Mouse (Mus musculus): ENCODE measurements around the gene Ptma. TPM values are rescaled to one million over a fixed set of nuclear protein-coding genes. Genes with fewer than 3 reads are reported as not detected.
"Not testable (repeated sequence)": the region's sequence is repeated elsewhere in the genome, so short reads cannot be mapped to it uniquely, and the experiment has no call there.

Ptma gene
- polyA plus RNA-seq, 1 experiment from 2014 or later, result 2,904 TPM

DNA sequence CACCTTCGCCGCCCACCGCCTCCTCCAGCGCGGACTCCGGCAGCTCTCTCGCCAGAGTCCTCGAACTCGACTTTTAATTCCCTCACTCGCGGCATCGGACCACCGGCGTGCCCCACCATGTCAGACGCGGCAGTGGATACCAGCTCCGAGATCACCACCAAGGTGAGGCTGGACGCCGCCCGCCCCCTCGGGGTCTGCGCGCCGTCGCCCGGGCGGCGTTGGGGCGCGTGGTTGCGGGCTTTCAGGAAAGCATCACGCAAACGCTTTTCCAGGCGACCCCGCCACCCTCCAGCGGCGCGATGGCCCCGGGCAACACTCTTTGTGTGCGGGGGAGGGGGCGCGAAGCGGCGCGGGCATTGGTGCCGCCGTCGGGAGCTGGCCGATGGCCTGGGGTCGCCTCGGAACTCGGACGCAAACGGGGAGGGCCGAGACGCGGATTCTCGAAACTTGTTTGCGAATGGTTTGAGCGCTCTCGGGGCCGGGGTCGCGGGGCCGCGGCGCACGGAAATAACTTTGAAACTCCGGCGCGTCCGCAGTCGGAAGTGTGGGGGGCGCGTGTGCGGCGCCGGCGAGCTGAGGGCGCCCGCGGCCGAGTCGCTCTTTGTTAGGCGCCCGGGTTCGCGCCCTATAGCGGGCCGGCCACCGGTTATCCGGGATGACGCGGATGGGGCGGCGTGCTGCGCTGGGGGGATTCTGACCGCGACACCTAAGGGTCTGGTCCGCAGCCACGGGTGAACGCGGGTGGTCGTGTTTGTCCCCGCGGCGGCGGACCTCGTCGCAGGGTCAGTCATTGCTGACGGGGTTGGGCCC lies 468 bp downstream of the Ptma start:
- Histone ChIP-seq H3K36me3 (peaks cover 37% of the 10 kb centered on the region), H3K4me1 (peaks cover 54% of the 10 kb centered on the region), H3K9me3 (replicated peaks) (no peaks in the 10 kb centered on the region), H3K27me3 (ENCODE audit: low read depth, poor library complexity, severe bottlenecking) (peaks cover 6% of the 10 kb centered on the region), H3K27ac (replicated peaks) (peak overlapping the region; percentile 100), H3K4me3 (peak overlapping the region; percentile 90)
- peak; percentile 55 for DNase-seq (ENCODE audit: low spot score)
- under 1% methylated on average over 111 of the region's 111 CpGs for WGBS

DNA sequence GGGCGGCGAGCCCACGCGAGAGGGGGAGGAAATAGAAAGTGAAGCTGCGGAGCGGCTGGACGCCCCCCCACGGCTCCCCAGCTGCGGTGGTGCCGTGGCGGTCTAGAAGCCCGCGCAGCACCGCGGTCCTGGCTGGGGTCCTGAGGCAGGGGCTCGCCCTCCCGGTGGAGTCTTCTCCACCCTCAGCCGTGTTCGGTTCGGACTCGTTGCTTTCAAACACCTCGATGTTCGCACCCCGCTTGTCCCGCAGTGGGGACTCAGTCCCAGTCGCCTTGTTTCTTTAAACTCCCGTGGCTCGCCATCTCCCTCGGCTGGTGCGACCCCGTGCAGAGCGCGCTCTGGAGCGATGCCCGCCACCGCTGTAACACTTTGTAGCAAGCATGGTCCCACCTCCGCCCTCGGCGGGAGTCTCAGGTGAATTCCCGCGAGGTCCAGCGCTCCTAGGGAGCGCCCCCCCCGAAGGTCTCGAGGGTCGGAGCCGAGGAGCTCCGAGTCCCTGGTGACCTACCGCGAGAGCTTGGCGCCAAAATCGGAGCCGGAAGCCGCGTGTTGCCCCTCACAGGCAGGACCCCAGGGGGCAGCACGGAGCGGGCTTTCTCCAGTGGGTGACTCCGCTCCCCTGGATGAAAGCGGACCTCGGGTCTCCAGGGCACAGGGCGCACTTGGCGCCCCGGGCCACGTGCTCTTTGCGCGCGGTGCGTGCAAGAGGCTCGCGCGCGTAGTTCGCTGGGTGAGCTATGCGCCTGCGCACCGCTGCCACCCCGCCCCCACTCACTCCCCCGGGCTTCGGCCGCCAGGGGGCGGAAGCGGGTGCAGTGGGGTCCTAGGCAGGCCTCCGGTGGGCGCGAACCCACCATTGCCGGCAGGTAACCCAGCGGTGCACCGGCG lies 1.3 kb downstream of the Ptma start:
- Histone ChIP-seq H3K27me3 (ENCODE audit: low read depth, poor library complexity, severe bottlenecking) (no peaks in the 10 kb centered on the region), H3K36me3 (peaks cover 37% of the 10 kb centered on the region), H3K4me3 (peak overlapping the region; percentile 90), H3K4me1 (peaks cover 55% of the 10 kb centered on the region), H3K9me3 (replicated peaks) (no peaks in the 10 kb centered on the region), H3K27ac (replicated peaks) (peak overlapping the region; percentile 100)
- WGBS, result under 1% methylated on average over 89 of the region's 89 CpGs
- peak; percentile 85 for DNase-seq (ENCODE audit: low spot score)

DNA sequence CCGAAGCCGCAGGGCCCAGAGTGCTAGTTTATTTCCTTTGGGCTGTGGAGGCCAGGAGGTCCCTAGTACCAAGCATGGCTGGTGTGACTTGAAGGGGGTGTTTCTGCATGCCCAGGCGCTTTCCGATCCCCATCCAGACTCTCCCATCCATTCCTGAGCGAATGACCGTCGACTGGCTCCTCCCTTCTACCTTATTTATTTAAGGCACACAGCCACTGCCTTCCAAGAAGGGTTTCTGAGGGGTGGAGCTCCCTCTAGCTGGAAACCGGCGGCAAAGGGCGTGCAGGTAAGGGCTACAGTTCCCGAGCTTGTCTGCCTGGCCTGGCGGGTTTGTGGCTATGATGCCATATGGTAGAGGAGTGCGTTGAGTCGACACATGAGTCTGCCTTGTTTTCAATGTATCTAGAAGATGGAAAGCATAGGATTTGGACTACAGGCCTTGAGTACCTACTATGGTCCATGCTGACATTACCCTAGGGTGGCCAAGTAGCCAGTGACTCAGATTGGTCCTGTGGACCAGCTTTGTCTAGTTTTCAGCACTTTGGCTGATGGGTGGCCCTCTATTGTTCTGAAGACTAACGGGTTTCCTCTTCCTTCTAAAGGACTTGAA lies 2.1 kb downstream of the Ptma start:
- peaks cover 55% of the 10 kb centered on the region for H3K4me1 ChIP-seq
- H3K27me3 ChIP-seq (ENCODE audit: low read depth, poor library complexity, severe bottlenecking), result no peaks in the 10 kb centered on the region
- no peak for DNase-seq (ENCODE audit: low spot score)
- peak overlapping the region; percentile 90 for H3K4me3 ChIP-seq
- peaks cover 45% of the 10 kb centered on the region for H3K36me3 ChIP-seq
- peak overlapping the region; percentile 100 for H3K27ac ChIP-seq (replicated peaks)
- WGBS, result under 1% methylated on average over 15 of the region's 15 CpGs
- no peaks in the 10 kb centered on the region for H3K9me3 ChIP-seq (replicated peaks)

DNA sequence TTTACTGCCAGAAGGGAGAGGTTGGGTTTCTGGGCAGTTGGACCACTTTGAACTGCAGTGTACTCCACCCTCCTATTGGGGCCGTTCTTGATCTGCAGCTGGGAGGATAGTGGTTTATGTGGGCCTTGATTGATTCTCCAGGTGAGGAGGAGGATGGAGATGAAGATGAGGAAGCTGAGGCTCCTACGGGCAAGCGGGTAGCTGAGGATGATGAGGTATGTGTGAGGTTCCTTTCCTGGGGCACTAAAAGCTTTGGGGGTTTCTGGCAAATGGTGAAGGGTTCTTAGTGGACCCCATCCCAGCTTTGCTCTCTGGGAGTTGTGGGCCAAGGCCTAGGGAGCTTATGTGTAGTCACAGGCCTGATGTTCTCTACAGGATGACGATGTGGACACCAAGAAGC lies 3.1 kb downstream of the Ptma start:
- DNase-seq (ENCODE audit: low spot score), result peak; percentile 15
- 58% methylated on average over 4 of the region's 4 CpGs for WGBS
- no peaks in the 10 kb centered on the region for H3K27me3 ChIP-seq (ENCODE audit: low read depth, poor library complexity, severe bottlenecking)
- H3K4me1 ChIP-seq, result peaks cover 46% of the 10 kb centered on the region
- H3K9me3 ChIP-seq (replicated peaks), result no peaks in the 10 kb centered on the region
- peaks cover 49% of the 10 kb centered on the region for H3K36me3 ChIP-seq
- peak overlapping the region; percentile 100; the same call in 1 of the 2 replicates for H3K27ac ChIP-seq (replicated peaks)
- H3K4me3 ChIP-seq, result peak overlapping the region; percentile 90

DNA sequence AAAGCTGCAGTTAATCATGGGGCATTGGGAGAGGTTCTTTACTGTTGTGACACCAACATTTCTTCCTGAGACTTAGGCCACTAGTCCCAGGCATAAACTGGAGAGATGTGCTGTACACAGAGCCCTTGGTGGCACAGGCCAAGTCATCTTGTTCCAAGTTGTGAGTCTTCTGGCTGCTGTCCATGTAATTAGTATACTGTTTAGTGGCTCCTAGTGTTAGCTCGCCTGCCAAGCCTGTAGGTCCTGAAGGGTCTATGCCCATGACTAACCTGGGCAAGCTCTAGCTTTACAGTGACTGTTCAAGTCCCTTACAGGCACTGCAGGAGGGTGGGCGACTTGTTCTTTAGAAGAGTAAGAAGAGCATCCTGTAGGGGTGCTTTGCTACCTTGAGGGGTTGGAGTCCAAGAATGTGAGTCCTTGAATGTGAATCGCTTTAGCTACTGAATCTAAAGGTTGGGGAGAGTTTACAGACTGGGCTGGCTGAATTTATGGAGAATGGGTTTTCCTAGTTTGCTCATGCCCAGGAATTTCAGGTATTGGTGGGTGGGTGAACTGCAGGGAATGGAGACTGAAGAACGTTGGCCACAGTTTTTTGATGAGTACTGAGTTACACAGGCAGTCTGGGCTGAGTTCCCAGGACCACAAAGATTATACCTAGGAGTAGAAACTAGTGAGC lies 4.5 kb downstream of the Ptma start:
- 18% methylated on average over 4 of the region's 4 CpGs for WGBS
- peak; percentile 45 for DNase-seq (ENCODE audit: low spot score)

DNA sequence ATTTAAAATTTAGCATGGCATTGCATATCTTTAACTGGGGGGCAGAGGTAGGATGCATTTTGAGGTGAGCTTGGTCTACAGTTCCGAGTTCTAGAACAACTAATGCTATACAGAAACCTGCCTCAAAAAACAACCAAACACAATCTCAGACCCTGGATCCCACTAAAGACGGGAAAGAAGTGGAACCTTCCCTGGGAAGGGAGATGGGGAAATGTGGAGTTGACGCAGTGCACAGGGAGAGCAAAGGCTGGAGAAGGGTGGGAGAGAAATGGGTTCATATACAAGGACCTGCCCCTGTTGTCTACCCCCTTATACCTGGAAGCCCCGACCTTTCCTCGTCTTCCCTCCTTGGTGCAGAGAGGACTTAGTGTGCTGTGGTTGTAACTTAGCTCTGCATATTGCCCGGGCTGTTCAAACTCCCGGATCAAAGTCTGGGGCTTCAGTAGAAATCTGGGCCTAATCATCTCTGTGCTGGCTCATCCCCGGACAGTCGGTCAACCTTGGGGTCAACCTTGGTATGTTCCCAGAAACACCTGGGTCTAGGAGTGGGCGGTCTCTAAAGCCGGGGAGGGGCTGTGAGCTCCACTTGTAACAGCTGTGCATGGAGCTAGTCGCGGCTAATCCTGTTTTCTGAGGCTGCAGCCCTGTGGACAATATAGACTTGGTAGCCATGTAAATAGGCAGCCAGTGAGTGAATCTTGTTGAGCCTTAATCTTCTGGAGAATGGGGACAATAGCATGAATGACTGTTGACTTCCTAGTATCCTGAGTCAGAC lies 5.2 kb downstream of the Ptma start:
- peak; percentile 78 for DNase-seq (ENCODE audit: low spot score)
- peaks cover 36% of the 10 kb centered on the region for H3K4me1 ChIP-seq
- no peaks in the 10 kb centered on the region for H3K9me3 ChIP-seq (replicated peaks)
- WGBS, result 5% methylated on average over 13 of the region's 13 CpGs
- peak overlapping the region; percentile 36 for H3K4me3 ChIP-seq
- H3K36me3 ChIP-seq, result peaks cover 52% of the 10 kb centered on the region
- no peaks in the 10 kb centered on the region for H3K27me3 ChIP-seq (ENCODE audit: low read depth, poor library complexity, severe bottlenecking)
- H3K27ac ChIP-seq (replicated peaks), result peak overlapping the region; percentile 61

More for the DNA sequence above, 4.5 kb downstream of the Ptma start:
- H3K4me3 ChIP-seq, result peak overlapping the region; percentile 36
- no peaks in the 10 kb centered on the region for H3K9me3 ChIP-seq (replicated peaks)
- H3K27ac ChIP-seq (replicated peaks), result 0 out of 2 replicates have a peak overlapping the region, but pooled peaks have one; percentile 61
- H3K36me3 ChIP-seq, result peaks cover 52% of the 10 kb centered on the region
- H3K4me1 ChIP-seq, result peaks cover 36% of the 10 kb centered on the region
- no peaks in the 10 kb centered on the region for H3K27me3 ChIP-seq (ENCODE audit: low read depth, poor library complexity, severe bottlenecking)

DNA sequence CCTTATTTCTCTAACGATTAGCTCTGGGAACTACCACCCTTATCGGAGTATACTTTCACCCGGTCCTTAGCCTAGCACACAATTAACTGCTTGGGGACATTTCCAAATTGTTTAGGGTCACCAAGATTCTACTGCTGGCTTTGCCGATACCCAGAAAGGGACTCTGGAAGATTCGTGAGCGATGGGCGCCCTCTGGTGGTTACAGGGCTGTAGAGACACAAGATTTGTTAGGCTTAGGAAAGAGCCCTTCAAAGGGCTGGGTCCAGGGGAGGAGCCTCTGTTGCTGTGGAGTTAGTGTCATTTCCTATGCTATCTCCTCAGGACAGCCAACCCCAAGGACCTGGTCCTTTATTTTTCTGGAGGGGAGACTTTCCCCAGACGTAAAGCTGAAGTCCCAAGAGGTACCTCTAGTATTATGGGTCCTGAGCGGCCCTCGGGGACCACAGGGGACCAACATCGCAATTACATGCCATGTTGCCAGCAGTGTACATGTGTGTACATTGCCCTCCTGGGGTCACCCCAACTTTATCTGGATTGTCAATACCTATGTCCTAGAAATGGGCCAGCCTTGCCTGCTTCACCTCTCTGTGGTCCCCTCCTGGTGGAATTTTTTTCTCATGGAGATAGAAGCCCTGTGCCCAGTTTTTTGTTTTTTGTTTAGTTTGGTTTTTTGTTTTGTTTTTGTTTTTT lies 6.0 kb downstream of the Ptma start:
- peak overlapping the region; percentile 61 for H3K27ac ChIP-seq (replicated peaks)
- WGBS, result 26% methylated on average over 11 of the region's 11 CpGs

DNA sequence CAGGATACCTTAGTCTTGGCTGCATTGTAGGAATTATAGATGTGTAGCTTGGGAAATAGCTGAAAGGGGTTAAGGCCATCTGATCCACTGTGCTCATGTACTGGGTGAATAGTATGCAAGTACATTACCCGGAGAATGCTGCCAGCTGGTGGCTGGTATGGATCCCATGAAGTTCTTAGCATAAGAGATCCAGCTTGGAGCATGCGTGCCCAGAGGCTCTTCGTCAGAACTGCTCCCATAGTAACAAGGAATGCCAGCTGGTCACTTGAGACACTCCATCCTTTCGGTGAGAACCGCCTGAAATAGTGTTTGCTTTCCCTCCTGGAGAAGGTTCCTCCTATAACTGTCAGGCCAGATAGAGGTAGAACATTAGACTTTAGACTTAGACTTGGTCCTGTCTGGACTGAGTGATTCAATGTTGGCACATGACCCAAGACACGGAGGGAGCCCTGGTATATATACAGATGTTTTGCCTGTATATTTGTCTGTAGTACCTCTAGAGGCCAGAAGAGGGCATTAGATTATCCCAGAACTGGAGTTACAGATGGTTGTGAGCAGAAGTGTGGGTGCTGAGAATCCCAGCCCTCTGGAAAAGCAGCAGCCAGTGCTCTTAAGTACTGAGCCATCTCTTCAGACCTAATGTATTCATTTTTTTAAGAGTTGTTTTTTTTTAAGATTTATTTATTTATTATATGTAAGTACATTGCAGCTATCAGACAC lies 7.0 kb downstream of the Ptma start:
- no peaks in the 10 kb centered on the region for H3K27me3 ChIP-seq (ENCODE audit: low read depth, poor library complexity, severe bottlenecking)
- WGBS, result 87% methylated on average over 6 of the region's 6 CpGs
- DNase-seq (ENCODE audit: low spot score), result no peak
- no peak overlapping the region for H3K4me3 ChIP-seq
- no peaks in the 10 kb centered on the region for H3K9me3 ChIP-seq (replicated peaks)
- H3K4me1 ChIP-seq, result peaks cover 36% of the 10 kb centered on the region
- no peak overlapping the region for H3K27ac ChIP-seq (replicated peaks)
- H3K36me3 ChIP-seq, result peaks cover 42% of the 10 kb centered on the region

More for the DNA sequence above, 6.0 kb downstream of the Ptma start:
- peaks cover 52% of the 10 kb centered on the region for H3K36me3 ChIP-seq
- H3K4me1 ChIP-seq, result peaks cover 36% of the 10 kb centered on the region
- peak overlapping the region; percentile 36; the same call in 1 of the 2 replicates for H3K4me3 ChIP-seq
- H3K9me3 ChIP-seq (replicated peaks), result no peaks in the 10 kb centered on the region
- DNase-seq (ENCODE audit: low spot score), result peak; percentile 92
- no peaks in the 10 kb centered on the region for H3K27me3 ChIP-seq (ENCODE audit: low read depth, poor library complexity, severe bottlenecking)

DNA sequence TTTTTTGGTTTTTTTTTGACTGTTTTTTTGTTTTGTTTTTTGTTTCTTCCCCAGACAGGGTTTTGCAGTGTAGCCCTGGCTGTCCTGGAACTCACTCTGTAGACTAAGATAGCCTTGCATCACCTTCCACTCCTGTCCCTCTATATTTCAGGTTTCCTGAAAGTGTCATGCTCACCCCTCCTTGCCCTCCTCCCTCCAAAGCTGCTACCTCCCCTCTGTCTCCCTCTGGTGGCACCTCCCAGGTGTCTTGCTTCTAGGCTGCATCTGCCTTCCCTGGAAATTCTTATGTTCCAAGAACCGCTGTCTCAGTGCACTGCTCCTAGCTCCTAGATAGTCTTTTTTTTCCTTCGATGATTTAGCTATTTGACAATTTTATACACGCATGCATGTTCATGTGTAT lies 11.9 kb downstream of the Ptma start:
- H3K4me3 ChIP-seq, result no peak overlapping the region
- H3K9me3 ChIP-seq (replicated peaks), result no peaks in the 10 kb centered on the region
- DNase-seq (ENCODE audit: low spot score), result no peak
- H3K27me3 ChIP-seq (ENCODE audit: low read depth, poor library complexity, severe bottlenecking), result no peaks in the 10 kb centered on the region
- no peak overlapping the region for H3K27ac ChIP-seq (replicated peaks)
- 60% methylated on average over 3 of the region's 3 CpGs for WGBS
- H3K36me3 ChIP-seq, result peaks cover 33% of the 10 kb centered on the region
- no peaks in the 10 kb centered on the region for H3K4me1 ChIP-seq

DNA sequence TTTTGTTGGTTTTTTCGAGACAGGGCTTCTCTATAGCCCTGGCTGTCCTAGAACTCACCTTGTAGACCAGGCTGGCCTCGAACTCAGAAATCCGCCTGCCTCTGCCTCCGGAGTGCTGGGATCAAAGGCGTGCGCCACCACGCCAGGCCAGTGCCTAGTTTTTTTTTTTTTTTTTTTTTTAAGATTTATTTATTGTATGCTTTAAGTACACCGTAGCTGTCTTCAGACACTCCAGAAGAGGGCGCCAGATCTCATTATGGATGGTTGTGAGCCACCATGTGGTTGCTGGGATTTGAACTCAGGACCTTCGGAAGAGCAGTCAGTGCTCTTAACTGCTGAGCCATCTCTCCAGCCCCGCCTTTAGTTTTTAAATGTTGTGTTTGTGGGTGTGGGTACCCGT lies 13.1 kb downstream of the Ptma start:
- not testable (repeated sequence) for H3K27me3 ChIP-seq (ENCODE audit: low read depth, poor library complexity, severe bottlenecking); H3K4me3 ChIP-seq; H3K9me3 ChIP-seq (replicated peaks); DNase-seq (ENCODE audit: low spot score); H3K27ac ChIP-seq (replicated peaks); H3K4me1 ChIP-seq
- peaks cover 38% of the 10 kb centered on the region for H3K36me3 ChIP-seq
- 89% methylated on average over 12 of the region's 12 CpGs for WGBS

DNA sequence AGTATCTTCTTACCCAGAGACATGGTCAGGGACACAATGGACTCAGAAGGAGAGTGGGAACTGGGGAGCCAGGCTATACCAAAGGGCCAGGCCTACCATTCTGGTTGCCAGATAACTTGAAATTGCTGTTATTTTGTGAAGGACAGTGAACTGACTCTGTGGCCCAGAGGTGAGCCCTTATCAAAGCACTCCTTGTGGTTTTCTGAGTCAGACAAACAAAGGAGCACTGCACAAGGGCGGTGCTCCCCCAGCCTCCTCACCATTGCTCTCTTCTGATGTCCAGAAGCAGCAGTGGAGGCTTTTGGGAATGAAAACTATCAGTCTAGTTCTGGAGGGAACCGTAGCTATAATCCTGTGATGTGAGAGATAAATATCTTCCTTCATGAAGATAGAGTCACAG lies 16.1 kb downstream of the Ptma start:
- H3K27ac ChIP-seq (replicated peaks), result no peak overlapping the region
- no peaks in the 10 kb centered on the region for H3K27me3 ChIP-seq (ENCODE audit: low read depth, poor library complexity, severe bottlenecking)
- peaks cover 65% of the 10 kb centered on the region for H3K36me3 ChIP-seq
- no peaks in the 10 kb centered on the region for H3K9me3 ChIP-seq (replicated peaks)
- 93% methylated on average over 2 of the region's 2 CpGs for WGBS
- DNase-seq (ENCODE audit: low spot score), result no peak
- H3K4me1 ChIP-seq, result no peaks in the 10 kb centered on the region
- no peak overlapping the region for H3K4me3 ChIP-seq

Measured in midbrain, embryonic 10.5 days (tissue).